Mouse (Mus musculus): ENCODE measurements around the gene Emc6.

DNA sequence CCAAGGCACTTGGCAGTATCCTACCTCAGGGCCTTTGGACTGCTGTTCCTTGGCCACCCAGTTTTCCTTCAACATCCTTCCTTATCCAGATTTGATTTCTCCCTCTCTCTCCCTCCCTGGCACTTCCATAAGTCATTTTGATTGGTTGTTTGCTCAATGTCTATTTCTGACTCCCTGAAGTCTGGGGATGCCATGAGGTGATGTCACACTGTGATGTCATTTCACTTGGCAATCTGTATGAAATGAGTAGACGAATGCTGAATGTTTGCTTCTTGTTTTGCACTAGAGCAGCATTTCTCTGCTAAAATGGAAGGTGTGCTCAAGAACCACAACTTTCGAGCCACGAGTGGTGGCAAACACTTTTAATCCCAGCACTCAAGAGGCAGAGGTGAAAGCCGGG is 15.2 kb downstream of the Emc6 start:
- TF ChIP-seq POLR2A (IDR thresholded peaks at IDR 0.05; ENCODE audit: low read depth, low read length) (no peak), CTCF (IDR thresholded peaks at IDR 0.05; ENCODE audit: extremely low read depth, insufficient read depth, insufficient read length, insufficient replicate concordance) (no peak)

All from spleen, adult 2 months (tissue).